Mouse (Mus musculus): ENCODE data around the gene Tmem186.

DNA sequence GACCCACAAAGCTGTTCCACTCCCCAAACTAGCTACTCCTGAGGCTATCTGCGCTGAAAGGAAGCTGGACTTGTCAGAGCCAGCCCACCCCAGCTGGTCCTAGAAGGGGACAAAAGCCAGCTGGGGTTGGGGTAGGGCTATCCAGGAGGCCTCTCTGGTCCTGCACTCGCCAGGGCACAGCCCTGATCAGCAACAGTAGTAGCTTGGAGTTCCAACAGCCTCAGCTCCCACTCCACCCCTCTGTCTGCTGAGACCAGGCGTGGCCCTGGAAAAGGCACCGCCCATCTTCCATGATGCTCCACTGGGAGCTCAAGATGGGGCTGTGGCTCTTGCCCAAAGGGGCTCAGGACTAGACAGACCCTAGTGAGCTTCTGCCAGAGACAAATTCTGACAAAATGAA, 30.3 kb upstream of the Tmem186 start:
- TF ChIP-seq CTCF (IDR thresholded peaks at IDR 0.05; ENCODE audit: insufficient read depth, low read depth, low read length) (no peak), POLR2A (IDR thresholded peaks at IDR 0.05; ENCODE audit: insufficient read depth, low read depth, low read length) (no peak)
